Mouse (Mus musculus) kidney, embryonic 14.5 days (tissue): ENCODE measurements at regions not wholly inside any gene's neighbourhood (a gene's known extent, or its start where the extent isn't known, plus 50 kb on each side); places are given as distances from the start of the nearest gene placed in this dataset.

Source experiments
- ATAC-seq: fragments of 200-750 bp; cut with Nextera tagmentation; 2 replicates; pipeline ENCODE4 v1.8.0; 2017; ENCODE audit warnings: moderate number of reproducible peaks, mild to moderate bottlenecking, moderate TSS enrichment, moderate library complexity; ENCODE audit not compliant: low FRiP score, low TSS enrichment
- H3K27ac ChIP-seq: fragments of 300-500 bp; sonication (generic); 2 replicates; pipeline ENCODE4 v1.5.1; 2014; ENCODE audit warnings: low read depth, mild to moderate bottlenecking, low read length, moderate library complexity, mixed read lengths
- H3K27me3 ChIP-seq: fragments of 300-500 bp; sonication (generic); 2 replicates; pipeline ENCODE4 v1.6.1; 2014; ENCODE audit warnings: mild to moderate bottlenecking, low read length; ENCODE audit not compliant: control insufficient read depth, insufficient read depth
- H3K36me3 ChIP-seq: fragments of 300-500 bp; sonication (generic); 2 replicates; pipeline ENCODE4 v1.6.1; 2014; ENCODE audit warnings: low read length, mixed read lengths; ENCODE audit not compliant: control insufficient read depth, insufficient read depth
- H3K4me1 ChIP-seq: fragments of 300-500 bp; sonication (generic); 2 replicates; pipeline ENCODE4 v1.6.1; 2014; ENCODE audit warnings: low read length, mixed read lengths; ENCODE audit not compliant: control insufficient read depth, insufficient read depth
- H3K4me2 ChIP-seq: fragments of 300-500 bp; sonication (generic); replicated peaks from 2 replicates; pipeline ENCODE4 v1.6.1; 2014; ENCODE audit warnings: low read depth, mild to moderate bottlenecking, low read length
- H3K4me3 ChIP-seq: fragments of 300-500 bp; sonication (generic); 2 replicates; pipeline ENCODE4 v1.5.1; 2014; ENCODE audit warnings: mild to moderate bottlenecking, low read length
- H3K9ac ChIP-seq: fragments of 300-500 bp; sonication (generic); 2 replicates; pipeline ENCODE4 v1.6.1; 2014; ENCODE audit warnings: low read depth, mild to moderate bottlenecking, low read length, moderate library complexity
- H3K9me3 ChIP-seq: fragments of 300-500 bp; sonication (generic); 2 replicates; pipeline ENCODE4 v1.6.1; 2016; ENCODE audit warnings: low read length; ENCODE audit not compliant: control insufficient read depth
- WGBS: fragments of 180-500 bp; shearing (Covaris S2); extraction: QIAGEN DNeasy Blood & Tissue Kit; methylation state at CpG from one replicate; pipeline ENCODE4 v1.1.7; 2014; 5-methylcytosine and 5-hydroxymethylcytosine counted together

GRCm38 (mm10) chr15:10830478-10830877 lies 116.1 kb upstream of the Rai14 start:
- Histone ChIP-seq H3K9ac (no peak overlapping the region), H3K9me3 (no peaks in the 10 kb centered on the region; the same call in 1 of the 2 replicates), H3K4me1 (peaks cover 6% of the 10 kb centered on the region; the same call in 1 of the 2 replicates), H3K4me3 (no peak overlapping the region), H3K36me3 (no peaks in the 10 kb centered on the region), H3K27ac (no peak overlapping the region), H3K4me2 (no peak overlapping the region), H3K27me3 (no peaks in the 10 kb centered on the region)
- ATAC-seq = no peak
- WGBS = 59% methylated on average over 5 of the region's 5 CpGs

GRCm38 (mm10) chr15:10831106-10831505 lies 116.7 kb upstream of the Rai14 start:
- no peak for ATAC-seq
- H3K4me3 ChIP-seq = no peak overlapping the region
- no peak overlapping the region for H3K9ac ChIP-seq
- peaks cover 6% of the 10 kb centered on the region; the same call in 1 of the 2 replicates for H3K4me1 ChIP-seq
- H3K36me3 ChIP-seq = no peaks in the 10 kb centered on the region
- no peaks in the 10 kb centered on the region for H3K27me3 ChIP-seq
- H3K9me3 ChIP-seq = no peaks in the 10 kb centered on the region; the same call in 1 of the 2 replicates
- H3K4me2 ChIP-seq = no peak overlapping the region
- H3K27ac ChIP-seq = no peak overlapping the region
- 38% methylated on average over 5 of the region's 5 CpGs for WGBS

GRCm38 (mm10) chr15:10832331-10832730 lies 117.9 kb upstream of the Rai14 start:
- no peaks in the 10 kb centered on the region for H3K36me3 ChIP-seq
- no peak overlapping the region for H3K4me2 ChIP-seq
- no peak for ATAC-seq
- H3K27ac ChIP-seq = no peak overlapping the region
- H3K9ac ChIP-seq = no peak overlapping the region
- no peaks in the 10 kb centered on the region; the same call in 1 of the 2 replicates for H3K9me3 ChIP-seq
- 74% methylated on average over 1 of the region's 1 CpGs for WGBS
- H3K27me3 ChIP-seq = no peaks in the 10 kb centered on the region
- H3K4me3 ChIP-seq = no peak overlapping the region
- peaks cover 6% of the 10 kb centered on the region; the same call in 1 of the 2 replicates for H3K4me1 ChIP-seq

- H3K4me1 ChIP-seq = peaks cover 6% of the 10 kb centered on the region; the same call in 1 of the 2 replicates
- H3K36me3 ChIP-seq = no peaks in the 10 kb centered on the region
- no peak overlapping the region for H3K4me2 ChIP-seq
- H3K9me3 ChIP-seq = no peaks in the 10 kb centered on the region
- no peak for ATAC-seq
- H3K9ac ChIP-seq = no peak overlapping the region
- H3K27me3 ChIP-seq = no peaks in the 10 kb centered on the region
- H3K27ac ChIP-seq = no peak overlapping the region; the same call in 1 of the 2 replicates
- 72% methylated on average over 7 of the region's 7 CpGs for WGBS
- H3K4me3 ChIP-seq = no peak overlapping the region
Measured at GRCm38 (mm10) chr15:10833866-10834571, 118.1 kb upstream of the C1qtnf3 start.

GRCm38 (mm10) chr15:10838584-10839288 lies 113.4 kb upstream of the C1qtnf3 start:
- WGBS = 97% methylated on average over 1 of the region's 1 CpGs
- H3K4me2 ChIP-seq = no peak overlapping the region
- no peaks in the 10 kb centered on the region for H3K27me3 ChIP-seq
- H3K36me3 ChIP-seq = no peaks in the 10 kb centered on the region
- H3K4me1 ChIP-seq = peaks cover 6% of the 10 kb centered on the region; the same call in 1 of the 2 replicates
- H3K9ac ChIP-seq = no peak overlapping the region
- no peak for ATAC-seq
- H3K4me3 ChIP-seq = no peak overlapping the region
- H3K27ac ChIP-seq = no peak overlapping the region
- no peaks in the 10 kb centered on the region for H3K9me3 ChIP-seq

GRCm38 (mm10) chr15:10840621-10841034 lies 111.5 kb upstream of the C1qtnf3 start:
- no peak for ATAC-seq
- H3K9ac ChIP-seq = no peak overlapping the region

GRCm38 (mm10) chr15:10843060-10843695 lies 109.0 kb upstream of the C1qtnf3 start:
- no peak overlapping the region for H3K4me3 ChIP-seq
- 74% methylated on average over 3 of the region's 3 CpGs for WGBS
- no peak for ATAC-seq

More at GRCm38 (mm10) chr15:10840621-10841034, 111.5 kb upstream of the C1qtnf3 start:
- Histone ChIP-seq H3K36me3 (no peaks in the 10 kb centered on the region), H3K9me3 (no peaks in the 10 kb centered on the region), H3K4me3 (no peak overlapping the region), H3K27me3 (no peaks in the 10 kb centered on the region), H3K4me2 (no peak overlapping the region), H3K27ac (no peak overlapping the region), H3K4me1 (no peaks in the 10 kb centered on the region)
- WGBS = 58% methylated on average over 4 of the region's 4 CpGs

GRCm38 (mm10) chr15:10846722-10847121 lies 105.4 kb upstream of the C1qtnf3 start:
- no peaks in the 10 kb centered on the region for H3K27me3 ChIP-seq
- no peak for ATAC-seq
- H3K4me2 ChIP-seq = no peak overlapping the region
- no peaks in the 10 kb centered on the region for H3K9me3 ChIP-seq
- no peak overlapping the region for H3K9ac ChIP-seq
- 94% methylated on average over 4 of the region's 4 CpGs for WGBS
- no peaks in the 10 kb centered on the region for H3K4me1 ChIP-seq
- no peak overlapping the region for H3K4me3 ChIP-seq
- no peak overlapping the region for H3K27ac ChIP-seq
- H3K36me3 ChIP-seq = no peaks in the 10 kb centered on the region

More at GRCm38 (mm10) chr15:10843060-10843695, 109.0 kb upstream of the C1qtnf3 start:
- Histone ChIP-seq H3K27ac (no peak overlapping the region), H3K4me1 (no peaks in the 10 kb centered on the region), H3K4me2 (no peak overlapping the region), H3K27me3 (no peaks in the 10 kb centered on the region), H3K9ac (no peak overlapping the region), H3K9me3 (no peaks in the 10 kb centered on the region), H3K36me3 (no peaks in the 10 kb centered on the region)
